Mouse (Mus musculus) megakaryocyte, embryonic 14.5 days (primary cell): ENCODE measurements at regions not wholly inside any gene's neighbourhood (a gene's known extent, or its start where the extent isn't known, plus 50 kb on each side); places are given as distances from the start of the nearest gene placed in this dataset.

Experiments
- FLI1 ChIP-seq: IDR thresholded peaks from 2 replicates; pipeline ENCODE4 v1.6.1; 2012; ENCODE audit warnings: low read length, inconsistent platforms, mixed read lengths
- GATA1 ChIP-seq: IDR thresholded peaks from 3 replicates; pipeline ENCODE4 v1.6.1; 2012; ENCODE audit warnings: mixed read lengths, low read length, inconsistent platforms, borderline replicate concordance

GRCm38 (mm10) chr9:46516401-46517130 is 196.8 kb upstream of the 4931429L15Rik start:
- TF ChIP-seq FLI1 (no peak), GATA1 (no peak)
